Mouse (Mus musculus): ENCODE measurements at regions not wholly inside any gene's neighbourhood (a gene's known extent, or its start where the extent isn't known, plus 50 kb on each side); places are given as distances from the start of the nearest gene placed in this dataset.

GRCm38 (mm10) chr19:16075512-16076086, 57.0 kb upstream of the Gnaq start:
- DNase-seq (ENCODE audit: low spot score), result no peak

- DNase-seq (ENCODE audit: low spot score), result no peak
Measured at GRCm38 (mm10) chr19:16075026-16075425, 57.6 kb upstream of the Gnaq start.

GRCm38 (mm10) chr19:16067314-16067713, 65.3 kb upstream of the Gnaq start:
- no peak for DNase-seq (ENCODE audit: low spot score)

- DNase-seq (ENCODE audit: low spot score), result no peak
Measured at GRCm38 (mm10) chr19:16064911-16065310, 67.7 kb upstream of the Gnaq start.

GRCm38 (mm10) chr19:16063916-16064580, 68.6 kb upstream of the Gnaq start:
- DNase-seq (ENCODE audit: low spot score), result peak; percentile 51

- DNase-seq (ENCODE audit: low spot score), result no peak
Measured at GRCm38 (mm10) chr19:16063533-16063915, 69.1 kb upstream of the Gnaq start.

GRCm38 (mm10) chr19:16061821-16062220, 70.8 kb upstream of the Gnaq start:
- no peak for DNase-seq (ENCODE audit: low spot score)

GRCm38 (mm10) chr19:16059026-16059425, 73.6 kb upstream of the Gnaq start:
- DNase-seq (ENCODE audit: low spot score), result no peak

GRCm38 (mm10) chr19:16050220-16051055, 65.6 kb upstream of the Cep78 start:
- no peak for DNase-seq (ENCODE audit: low spot score)

- DNase-seq (ENCODE audit: low spot score), result no peak
Measured at GRCm38 (mm10) chr19:16049646-16050045, 64.9 kb upstream of the Cep78 start.

- no peak for DNase-seq (ENCODE audit: low spot score)
Measured at GRCm38 (mm10) chr19:16046977-16047376, 62.2 kb upstream of the Cep78 start.

GRCm38 (mm10) chr19:16045261-16045660, 60.5 kb upstream of the Cep78 start:
- no peak for DNase-seq (ENCODE audit: low spot score)

GRCm38 (mm10) chr19:16044169-16044568, 59.4 kb upstream of the Cep78 start:
- no peak for DNase-seq (ENCODE audit: low spot score)

GRCm38 (mm10) chr19:16043007-16043406, 58.2 kb upstream of the Cep78 start:
- no peak for DNase-seq (ENCODE audit: low spot score)

- no peak for DNase-seq (ENCODE audit: low spot score)
Measured at GRCm38 (mm10) chr19:16041891-16042290, 57.1 kb upstream of the Cep78 start.

GRCm38 (mm10) chr19:16037806-16038205, 53.0 kb upstream of the Cep78 start:
- no peak for DNase-seq (ENCODE audit: low spot score)
